In genomic region chr12:92386195-92386594, GRCm38 (mm10) we compare ENCODE assay signal across 31 mouse cellular contexts.
"Had no signal": no experiment of that assay in that cellular context is flagged by ENCODE, and none has a peak within 500 bp of the region (broad histone marks: within the 10 kb centered on the region; RNA-seq: fewer than 3 reads in every experiment).

No protein-coding gene starts in this region.

- H3K36me3 ChIP-seq: limb, embryonic 12.5 days; limb, embryonic 15.5 days; liver, embryonic 12.5 days; liver, embryonic 13.5 days; liver, embryonic 15.5 days; lung, embryonic 15.5 days; midbrain, embryonic 10.5 days; midbrain, embryonic 12.5 days; midbrain, embryonic 15.5 days; neural tube, embryonic 12.5 days; neural tube, embryonic 13.5 days had no signal

- H3K9ac ChIP-seq: limb, embryonic 12.5 days; limb, embryonic 15.5 days; liver, embryonic 12.5 days; liver, embryonic 13.5 days; liver, embryonic 14.5 days; liver, embryonic 15.5 days; liver, postnatal 0 days; lung, embryonic 14.5 days; lung, embryonic 15.5 days; midbrain, embryonic 12.5 days; midbrain, embryonic 15.5 days; neural tube, embryonic 12.5 days; neural tube, embryonic 13.5 days had no signal

- H3K27ac ChIP-seq: left cerebral cortex, adult 2 months; limb, embryonic 12.5 days; limb, embryonic 15.5 days; liver, embryonic 12.5 days; liver, embryonic 13.5 days; liver, embryonic 14.5 days; liver, embryonic 15.5 days; lung, embryonic 15.5 days; macrophage; midbrain, embryonic 10.5 days; midbrain, embryonic 12.5 days; midbrain, embryonic 15.5 days; neural tube, embryonic 12.5 days; neural tube, embryonic 13.5 days had no signal

- H3K4me3 ChIP-seq: left cerebral cortex, adult 2 months; limb, embryonic 12.5 days; limb, embryonic 15.5 days; liver, embryonic 12.5 days; liver, embryonic 13.5 days; liver, embryonic 15.5 days; lung, embryonic 15.5 days; megakaryocyte, embryonic 14.5 days; midbrain, embryonic 10.5 days; midbrain, embryonic 12.5 days; midbrain, embryonic 15.5 days; myocyte; neural tube, embryonic 12.5 days; neural tube, embryonic 13.5 days had no signal

- H3K27me3 ChIP-seq: limb, embryonic 12.5 days; limb, embryonic 15.5 days; liver, embryonic 12.5 days; liver, embryonic 13.5 days; liver, embryonic 15.5 days; lung, embryonic 15.5 days; megakaryocyte, embryonic 14.5 days; midbrain, embryonic 12.5 days; midbrain, embryonic 15.5 days; neural tube, embryonic 12.5 days; neural tube, embryonic 13.5 days had no signal

- H3K9me3 ChIP-seq: limb, embryonic 12.5 days; limb, embryonic 15.5 days; liver, embryonic 15.5 days; lung, embryonic 15.5 days; midbrain, embryonic 10.5 days; midbrain, embryonic 12.5 days; midbrain, embryonic 15.5 days; neural tube, embryonic 12.5 days; neural tube, embryonic 13.5 days had no signal

- H3K4me1 ChIP-seq: limb, embryonic 15.5 days; liver, embryonic 12.5 days; liver, embryonic 13.5 days; liver, embryonic 15.5 days; lung, embryonic 15.5 days; megakaryocyte, embryonic 14.5 days; neural tube, embryonic 12.5 days; neural tube, embryonic 13.5 days had no signal

- ATAC-seq: liver, embryonic 12.5 days; liver, postnatal 0 days; lung, postnatal 0 days; midbrain, embryonic 15.5 days; midbrain, embryonic 16.5 days had no signal

- H3K4me2 ChIP-seq: limb, embryonic 12.5 days; limb, embryonic 15.5 days; liver, embryonic 11.5 days; liver, embryonic 12.5 days; liver, embryonic 13.5 days; liver, embryonic 15.5 days; lung, embryonic 14.5 days; lung, embryonic 15.5 days; midbrain, embryonic 11.5 days; midbrain, embryonic 12.5 days; midbrain, embryonic 15.5 days; neural tube, embryonic 12.5 days; neural tube, embryonic 13.5 days had no signal

- DNase-seq: left cerebral cortex, postnatal 4 days; liver; liver, embryonic 13.5 days; liver, postnatal 0 days; lung, adult 18-20 months; lung, adult 2 months; lung, embryonic 14.5 days; lung, postnatal 10 days; lung, postnatal 14 days; lung, postnatal 36 days; lung, postnatal 4 days; midbrain, embryonic 14.5 days had no signal
